Mouse (Mus musculus): Measurements from ENCODE around the gene Sf1. TPM values are rescaled to one million over a fixed set of nuclear protein-coding genes. Genes with fewer than 3 reads are reported as not detected.

Gene Sf1
- polyA plus RNA-seq, 1 experiment from 2014 or later: 86.9 TPM

DNA sequence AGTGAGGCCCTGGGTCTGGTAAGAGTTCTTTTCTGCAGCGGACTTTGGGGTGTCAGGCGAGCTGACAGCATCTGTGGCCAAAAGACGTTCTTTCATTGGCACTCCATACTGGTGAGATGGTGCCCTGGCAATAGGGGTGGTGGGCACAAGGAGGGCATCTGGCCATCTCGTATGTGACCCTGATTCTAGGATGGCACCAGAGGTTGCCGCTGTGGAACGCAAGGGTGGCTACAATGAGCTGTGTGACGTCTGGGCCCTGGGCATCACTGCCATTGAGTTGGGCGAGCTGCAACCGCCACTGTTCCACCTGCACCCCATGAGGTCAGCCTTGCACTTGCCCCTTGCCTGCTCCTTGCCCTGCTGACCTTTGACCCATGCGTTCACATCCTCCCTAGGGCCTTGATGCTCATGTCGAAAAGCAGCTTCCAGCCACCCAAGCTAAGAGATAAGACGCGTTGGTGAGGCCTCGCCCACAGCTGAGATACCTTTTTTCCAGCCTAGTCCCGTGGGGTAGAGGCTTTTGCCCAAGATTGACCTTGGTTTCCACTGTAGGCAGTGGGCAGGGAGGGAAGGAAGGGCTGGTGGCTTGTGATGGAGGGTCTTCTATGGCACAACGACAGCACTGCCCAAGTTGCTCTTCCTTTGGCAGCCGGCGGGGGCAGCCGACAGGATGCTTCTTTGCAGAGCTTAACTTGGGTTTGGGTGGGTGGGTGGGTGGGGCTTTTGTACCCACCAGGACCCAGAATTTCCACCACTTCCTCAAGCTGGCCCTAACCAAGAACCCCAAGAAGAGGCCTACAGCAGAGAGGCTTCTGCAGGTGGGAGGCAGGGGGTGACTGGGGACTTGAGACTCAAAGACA, 20.2 kb upstream of the Sf1 start:
- Histone ChIP-seq H3K4me2 (ENCODE audit: low read length) (no peak overlapping the region), H3K27me3 (ENCODE audit: control insufficient read depth, insufficient read depth, low read length) (no peaks in the 10 kb centered on the region), H3K27ac (replicated peaks in 1 of 2; ENCODE audit: control insufficient read depth in 1 of 2, insufficient read depth in 1 of 2, low read depth in 2 of 2, low read length in 2 of 2) (no peak overlapping the region), H3K9ac (ENCODE audit: low read length) (no peak overlapping the region), H3K36me3 (ENCODE audit: control insufficient read depth, insufficient read depth, low read length) (peaks cover 62% of the 10 kb centered on the region), H3K9me3 (ENCODE audit: control insufficient read depth, low read length) (no peaks in the 10 kb centered on the region), H3K4me1 (ENCODE audit: control insufficient read depth in 2 of 2, insufficient read depth in 2 of 2, low read length in 2 of 2) (peaks cover 5 to 8% of the 10 kb centered on the region in 2 experiments), H3K4me3 (ENCODE audit: control insufficient read depth in 1 of 2, insufficient read depth in 1 of 2, low read depth in 1 of 2, low read length in 2 of 2) (no peak overlapping the region)
- ATAC-seq (ENCODE audit: insufficient number of reproducible peaks, insufficient read depth, low FRiP score, low read depth): no peak
- 77% methylated on average over 19 of the region's 19 CpGs for WGBS

DNA sequence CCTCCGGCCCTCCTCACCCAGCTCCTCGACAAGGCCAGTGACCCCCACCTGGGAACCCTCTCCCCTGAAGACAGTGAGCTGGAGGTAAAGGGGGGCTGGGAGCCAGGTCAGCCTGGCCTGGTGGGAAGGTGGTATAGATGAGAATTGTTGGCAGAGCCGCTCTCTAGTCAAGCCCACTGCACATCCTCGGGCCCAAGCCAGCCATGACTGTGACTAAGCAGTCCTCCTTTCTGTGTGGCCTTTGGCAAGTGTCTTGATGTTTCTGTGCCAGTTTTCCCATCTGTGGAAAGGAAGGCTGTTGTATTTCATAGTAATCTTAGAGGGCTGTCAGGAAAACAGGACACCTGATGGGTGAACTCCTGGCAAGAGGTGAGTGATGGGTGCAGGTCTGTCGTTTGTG, 19.5 kb upstream of the Sf1 start:
- H3K4me1 ChIP-seq (ENCODE audit: control insufficient read depth in 2 of 2, insufficient read depth in 2 of 2, low read length in 2 of 2): peaks cover 10 to 11% of the 10 kb centered on the region in 2 experiments
- whole genome bisulfite sequencing: 91% methylated on average over 5 of the region's 5 CpGs

GRCm38 (mm10) chr19:6346023-6346422, 17.5 kb upstream of the Sf1 start:
- H3K4me3 ChIP-seq (ENCODE audit: control insufficient read depth in 1 of 2, insufficient read depth in 1 of 2, low read depth in 1 of 2, low read length in 2 of 2): no peak overlapping the region
- H3K27me3 ChIP-seq (ENCODE audit: control insufficient read depth, insufficient read depth, low read length): no peaks in the 10 kb centered on the region
- ATAC-seq (ENCODE audit: insufficient number of reproducible peaks, insufficient read depth, low FRiP score, low read depth): no peak
- no peak overlapping the region for H3K27ac ChIP-seq (replicated peaks in 1 of 2; ENCODE audit: control insufficient read depth in 1 of 2, insufficient read depth in 1 of 2, low read depth in 2 of 2, low read length in 2 of 2)
- no peaks in the 10 kb centered on the region for H3K9me3 ChIP-seq (ENCODE audit: control insufficient read depth, low read length)
- H3K4me1 ChIP-seq (ENCODE audit: control insufficient read depth in 2 of 2, insufficient read depth in 2 of 2, low read length in 2 of 2): peaks cover 7 to 8% of the 10 kb centered on the region in 2 experiments
- peaks cover 46% of the 10 kb centered on the region for H3K36me3 ChIP-seq (ENCODE audit: control insufficient read depth, insufficient read depth, low read length)
- 95% methylated on average over 5 of the region's 5 CpGs for WGBS
- no peak overlapping the region for H3K4me2 ChIP-seq (ENCODE audit: low read length)
- H3K9ac ChIP-seq (ENCODE audit: low read length): no peak overlapping the region

More for the DNA sequence above, 19.5 kb upstream of the Sf1 start:
- no peaks in the 10 kb centered on the region for H3K9me3 ChIP-seq (ENCODE audit: control insufficient read depth, low read length)
- H3K9ac ChIP-seq (ENCODE audit: low read length): no peak overlapping the region
- no peak overlapping the region for H3K4me3 ChIP-seq (ENCODE audit: control insufficient read depth in 1 of 2, insufficient read depth in 1 of 2, low read depth in 1 of 2, low read length in 2 of 2)
- no peak overlapping the region for H3K27ac ChIP-seq (replicated peaks in 1 of 2; ENCODE audit: control insufficient read depth in 1 of 2, insufficient read depth in 1 of 2, low read depth in 2 of 2, low read length in 2 of 2)
- no peak for ATAC-seq (ENCODE audit: insufficient number of reproducible peaks, insufficient read depth, low FRiP score, low read depth)
- H3K36me3 ChIP-seq (ENCODE audit: control insufficient read depth, insufficient read depth, low read length): peaks cover 55% of the 10 kb centered on the region
- H3K27me3 ChIP-seq (ENCODE audit: control insufficient read depth, insufficient read depth, low read length): no peaks in the 10 kb centered on the region
- H3K4me2 ChIP-seq (ENCODE audit: low read length): no peak overlapping the region

DNA sequence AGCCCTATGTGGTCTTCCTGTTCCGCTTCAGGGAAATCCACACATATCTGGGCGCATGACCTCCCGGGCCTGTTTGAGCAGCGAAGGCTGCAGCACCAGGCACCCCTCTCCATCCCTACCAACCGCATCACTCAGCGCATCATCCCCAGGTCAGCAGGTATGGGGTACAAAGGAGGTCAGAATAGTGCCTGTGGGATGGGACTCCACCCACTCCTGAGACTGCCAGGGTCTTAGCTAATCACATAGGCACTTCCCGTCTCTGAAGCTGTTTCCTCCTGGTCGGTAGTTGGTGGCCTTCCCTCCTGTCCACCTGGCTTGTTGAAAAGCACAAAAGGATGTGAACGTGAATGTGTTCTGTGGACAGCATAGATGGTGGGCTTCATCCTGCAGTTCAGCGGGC, 16.8 kb upstream of the Sf1 start:
- no peak overlapping the region for H3K9ac ChIP-seq (ENCODE audit: low read length)
- no peak for ATAC-seq (ENCODE audit: insufficient number of reproducible peaks, insufficient read depth, low FRiP score, low read depth)
- WGBS: 77% methylated on average over 10 of the region's 10 CpGs

GRCm38 (mm10) chr19:6347615-6348014, 15.9 kb upstream of the Sf1 start:
- Histone ChIP-seq H3K4me1 (ENCODE audit: control insufficient read depth in 2 of 2, insufficient read depth in 2 of 2, low read length in 2 of 2) (peaks cover 13 to 14% of the 10 kb centered on the region in 2 experiments), H3K27me3 (ENCODE audit: control insufficient read depth, insufficient read depth, low read length) (no peaks in the 10 kb centered on the region), H3K4me2 (ENCODE audit: low read length) (no peak overlapping the region), H3K9me3 (ENCODE audit: control insufficient read depth, low read length) (no peaks in the 10 kb centered on the region), H3K4me3 (ENCODE audit: control insufficient read depth in 1 of 2, insufficient read depth in 1 of 2, low read depth in 1 of 2, low read length in 2 of 2) (no peak overlapping the region), H3K9ac (ENCODE audit: low read length) (no peak overlapping the region), H3K27ac (replicated peaks in 1 of 2; ENCODE audit: control insufficient read depth in 1 of 2, insufficient read depth in 1 of 2, low read depth in 2 of 2, low read length in 2 of 2) (no peak overlapping the region), H3K36me3 (ENCODE audit: control insufficient read depth, insufficient read depth, low read length) (peaks cover 51% of the 10 kb centered on the region)
- 91% methylated on average over 4 of the region's 4 CpGs for WGBS
- no peak for ATAC-seq (ENCODE audit: insufficient number of reproducible peaks, insufficient read depth, low FRiP score, low read depth)

More for the DNA sequence above, 16.8 kb upstream of the Sf1 start:
- H3K9me3 ChIP-seq (ENCODE audit: control insufficient read depth, low read length): no peaks in the 10 kb centered on the region
- H3K27me3 ChIP-seq (ENCODE audit: control insufficient read depth, insufficient read depth, low read length): no peaks in the 10 kb centered on the region
- peaks cover 13 to 14% of the 10 kb centered on the region in 2 experiments for H3K4me1 ChIP-seq (ENCODE audit: control insufficient read depth in 2 of 2, insufficient read depth in 2 of 2, low read length in 2 of 2)
- H3K4me2 ChIP-seq (ENCODE audit: low read length): no peak overlapping the region
- H3K4me3 ChIP-seq (ENCODE audit: control insufficient read depth in 1 of 2, insufficient read depth in 1 of 2, low read depth in 1 of 2, low read length in 2 of 2): no peak overlapping the region
- H3K36me3 ChIP-seq (ENCODE audit: control insufficient read depth, insufficient read depth, low read length): peaks cover 46% of the 10 kb centered on the region
- H3K27ac ChIP-seq (replicated peaks in 1 of 2; ENCODE audit: control insufficient read depth in 1 of 2, insufficient read depth in 1 of 2, low read depth in 2 of 2, low read length in 2 of 2): no peak overlapping the region

- Histone ChIP-seq H3K9ac (ENCODE audit: low read length) (no peak overlapping the region; the same call in 1 of the 2 replicates), H3K36me3 (ENCODE audit: control insufficient read depth, insufficient read depth, low read length) (peaks cover 55% of the 10 kb centered on the region), H3K4me1 (ENCODE audit: control insufficient read depth in 2 of 2, insufficient read depth in 2 of 2, low read length in 2 of 2) (peaks cover 13 to 14% of the 10 kb centered on the region in 2 experiments), H3K27ac (replicated peaks in 1 of 2; ENCODE audit: control insufficient read depth in 1 of 2, insufficient read depth in 1 of 2, low read depth in 2 of 2, low read length in 2 of 2) (peak overlapping the region; percentile 42 to 72), H3K4me2 (ENCODE audit: low read length) (no peak overlapping the region), H3K4me3 (ENCODE audit: control insufficient read depth in 1 of 2, insufficient read depth in 1 of 2, low read depth in 1 of 2, low read length in 2 of 2) (no peak overlapping the region), H3K9me3 (ENCODE audit: control insufficient read depth, low read length) (no peaks in the 10 kb centered on the region), H3K27me3 (ENCODE audit: control insufficient read depth, insufficient read depth, low read length) (no peaks in the 10 kb centered on the region)
- 45% methylated on average over 9 of the region's 9 CpGs for WGBS
- no peak for ATAC-seq (ENCODE audit: insufficient number of reproducible peaks, insufficient read depth, low FRiP score, low read depth)
Observed at GRCm38 (mm10) chr19:6348717-6349116, 14.8 kb upstream of the Sf1 start.

- Histone ChIP-seq H3K27me3 (ENCODE audit: control insufficient read depth, insufficient read depth, low read length) (no peaks in the 10 kb centered on the region), H3K4me2 (ENCODE audit: low read length) (0 out of 2 replicates have a peak overlapping the region, but pooled peaks have one; percentile 8), H3K9me3 (ENCODE audit: control insufficient read depth, low read length) (no peaks in the 10 kb centered on the region), H3K4me1 (ENCODE audit: control insufficient read depth in 2 of 2, insufficient read depth in 2 of 2, low read length in 2 of 2) (peaks cover 13 to 14% of the 10 kb centered on the region in 2 experiments), H3K27ac (replicated peaks in 1 of 2; ENCODE audit: control insufficient read depth in 1 of 2, insufficient read depth in 1 of 2, low read depth in 2 of 2, low read length in 2 of 2) (peak overlapping the region; percentile 50 to 72), H3K4me3 (ENCODE audit: control insufficient read depth in 1 of 2, insufficient read depth in 1 of 2, low read depth in 1 of 2, low read length in 2 of 2) (no peak overlapping the region), H3K9ac (ENCODE audit: low read length) (no peak overlapping the region; the same call in 1 of the 2 replicates), H3K36me3 (ENCODE audit: control insufficient read depth, insufficient read depth, low read length) (peaks cover 55% of the 10 kb centered on the region)
- ATAC-seq (ENCODE audit: insufficient number of reproducible peaks, insufficient read depth, low FRiP score, low read depth): peak; percentile 48
- 38% methylated on average over 14 of the region's 14 CpGs for WGBS
Observed at GRCm38 (mm10) chr19:6349215-6349983, 14.1 kb upstream of the Sf1 start.

Data from heart, embryonic 14.5 days (tissue).